Mouse (Mus musculus): ENCODE results near the gene Exoc4. TPM values are rescaled to one million over a fixed set of nuclear protein-coding genes. Genes with fewer than 3 reads are reported as not detected.

Exoc4 gene
- total and polyA plus RNA-seq, 3 experiments: 31.2 to 46.4 (median 41.9) TPM

DNA sequence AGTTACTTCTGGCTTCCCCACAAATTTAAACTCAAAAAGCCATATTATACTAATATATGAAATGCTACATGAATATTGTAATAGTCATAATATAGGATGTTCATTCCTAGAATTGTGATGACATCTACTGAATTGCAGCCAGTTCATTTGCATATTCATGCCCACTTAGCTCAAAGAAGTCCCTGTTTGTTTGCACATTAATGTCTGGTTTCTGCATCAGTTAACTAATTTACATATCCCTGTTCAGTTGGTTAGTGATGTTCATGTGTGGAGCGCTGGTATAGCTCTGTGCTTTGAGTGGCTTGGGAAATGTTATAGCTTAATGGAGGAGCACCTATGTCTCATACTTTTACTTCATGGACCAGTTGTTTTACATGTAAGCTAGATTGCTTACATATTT is 206.4 kb downstream of the Exoc4 start:
- H3K4me3 ChIP-seq (replicated peaks in 1 of 3; ENCODE audit: low read depth in 2 of 3, low read length in 2 of 3, poor library complexity in 1 of 3): no peak overlapping the region
- dilution Hi-C loops (cut with MboI; ENCODE audit: extremely low pct_ligation_motif_present, extremely low pct_unique_long_range_greater_than_20kb, low sequenced_read_pairs): no loop called here
- H3K4me1 ChIP-seq (ENCODE audit: control insufficient read depth in 1 of 2, insufficient read depth in 2 of 2): peaks cover 0 to 3% of the 10 kb centered on the region in 2 experiments; a peak in 1 of 4 replicates
- in situ Hi-C loops (cut with MboI; ENCODE audit: low pct_ligation_motif_present, low pct_unique_long_range_greater_than_20kb, low sequenced_read_pairs): no loop called here
- peak; percentile 8 for DNase-seq (ENCODE audit: extremely low read depth)
- peaks cover 0 to 4% of the 10 kb centered on the region in 2 experiments for H3K36me3 ChIP-seq (replicated peaks in 1 of 2; ENCODE audit: control insufficient read depth in 1 of 2, insufficient read depth in 1 of 2, low read length in 1 of 2)
- TF ChIP-seq POLR2AphosphoS2 (IDR thresholded peaks at IDR 0.05; ENCODE audit: low read depth, low read length) (no peak), MEF2A (IDR thresholded peaks at IDR 0.05; ENCODE audit: borderline replicate concordance, low read depth, low read length) (no peak), UBTF (IDR thresholded peaks at IDR 0.05; ENCODE audit: low read depth, low read length) (no peak), IRF4 (IDR thresholded peaks at IDR 0.05; ENCODE audit: low read depth, low read length) (no peak), CHD2 (IDR thresholded peaks at IDR 0.05; ENCODE audit: low read length) (no peak), JUND (conservative IDR thresholded peaks at IDR 0.05; ENCODE audit: low read depth, low read length) (no peak), E2F4 (IDR thresholded peaks at IDR 0.05; ENCODE audit: insufficient replicate concordance, low read depth, low read length) (no peak), ZKSCAN1 (IDR thresholded peaks at IDR 0.05; ENCODE audit: borderline replicate concordance, low read depth, low read length) (no peak), NRF1 (IDR thresholded peaks at IDR 0.05; ENCODE audit: low read depth, low read length) (no peak), RAD21 (IDR thresholded peaks at IDR 0.05; ENCODE audit: low read depth, low read length) (no peak), PAX5 (IDR thresholded peaks at IDR 0.05; ENCODE audit: low read length) (no peak), HCFC1 (IDR thresholded peaks at IDR 0.05; ENCODE audit: low read depth, low read length) (no peak), EP300 (IDR thresholded peaks at IDR 0.05; ENCODE audit: low read length) (no peak)
- no peaks in the 10 kb centered on the region for H3K9me3 ChIP-seq (replicated peaks; ENCODE audit: low read length)
- H3K27ac ChIP-seq (ENCODE audit: insufficient read depth, low read depth): no peak overlapping the region
- no peaks in the 10 kb centered on the region for H3K79me2 ChIP-seq (replicated peaks; ENCODE audit: control insufficient read depth, extremely low read depth, insufficient read depth, poor library complexity, severe bottlenecking)
- no peaks in the 10 kb centered on the region for H3K27me3 ChIP-seq (replicated peaks)
- no peak overlapping the region for H3K9ac ChIP-seq (ENCODE audit: insufficient read depth, low read depth)
- no peak overlapping the region for H3K4me2 ChIP-seq (ENCODE audit: insufficient read depth, low read depth, poor library complexity, severe bottlenecking)

DNA sequence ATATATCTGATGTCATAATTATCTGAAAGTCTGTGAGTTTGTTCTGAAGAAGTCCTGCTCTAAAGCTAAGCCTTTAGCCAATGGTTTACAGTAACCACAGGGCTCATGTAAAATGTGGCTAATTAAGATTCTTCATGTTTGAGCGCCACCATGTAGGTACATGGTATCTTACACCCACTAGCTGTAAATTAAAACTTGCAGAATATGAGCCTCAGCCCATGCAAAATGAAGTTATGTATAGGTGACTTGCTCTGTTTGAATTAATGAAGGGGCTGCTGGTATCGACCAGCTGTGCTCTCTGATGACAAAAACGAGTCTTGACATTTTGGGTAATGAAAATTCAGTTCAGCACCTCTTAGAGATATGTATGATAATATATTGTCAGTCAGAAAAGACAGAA is 216.0 kb downstream of the Exoc4 start:
- Histone ChIP-seq H3K27ac (ENCODE audit: insufficient read depth, low read depth) (no peak overlapping the region), H3K27me3 (replicated peaks) (no peaks in the 10 kb centered on the region), H3K4me2 (ENCODE audit: insufficient read depth, low read depth, poor library complexity, severe bottlenecking) (no peak overlapping the region), H3K79me2 (replicated peaks; ENCODE audit: control insufficient read depth, extremely low read depth, insufficient read depth, poor library complexity, severe bottlenecking) (no peaks in the 10 kb centered on the region), H3K4me3 (replicated peaks in 1 of 3; ENCODE audit: low read depth in 2 of 3, low read length in 2 of 3, poor library complexity in 1 of 3) (no peak overlapping the region), H3K36me3 (replicated peaks in 1 of 2; ENCODE audit: control insufficient read depth in 1 of 2, insufficient read depth in 1 of 2, low read length in 1 of 2) (peaks cover 0 to 8% of the 10 kb centered on the region in 2 experiments), H3K4me1 (ENCODE audit: control insufficient read depth in 1 of 2, insufficient read depth in 2 of 2) (no peaks in the 10 kb centered on the region), H3K9me3 (replicated peaks; ENCODE audit: low read length) (no peaks in the 10 kb centered on the region), H3K9ac (ENCODE audit: insufficient read depth, low read depth) (no peak overlapping the region)
- dilution Hi-C loops (cut with MboI; ENCODE audit: extremely low pct_ligation_motif_present, extremely low pct_unique_long_range_greater_than_20kb, low sequenced_read_pairs) (no loop called here), in situ Hi-C loops (cut with MboI; ENCODE audit: low pct_ligation_motif_present, low pct_unique_long_range_greater_than_20kb, low sequenced_read_pairs) (no loop called here)
- TF ChIP-seq NRF1 (IDR thresholded peaks at IDR 0.05; ENCODE audit: low read depth, low read length) (no peak), KAT2A (IDR thresholded peaks at IDR 0.05; ENCODE audit: insufficient replicate concordance, low read length) (no peak), POLR2AphosphoS2 (IDR thresholded peaks at IDR 0.05; ENCODE audit: low read depth, low read length) (no peak), USF1 (IDR thresholded peaks at IDR 0.05; ENCODE audit: low read depth, low read length) (no peak), POLR2A (IDR thresholded peaks at IDR 0.05; ENCODE audit: low read depth, low read length) (no peak), SIN3A (IDR thresholded peaks at IDR 0.05; ENCODE audit: low read length) (no peak)
- DNase-seq (ENCODE audit: extremely low read depth): no peak
